Mouse (Mus musculus) heart, postnatal 14 days (tissue): ENCODE measurements around the gene Mief1. TPM values are rescaled to one million over a fixed set of nuclear protein-coding genes. Genes with fewer than 3 reads are reported as not detected.

ENCODE experiments used
- DNase-seq, 2 experiments: peaks; one replicate each; pipeline ENCODE4 v3.0.0; 2021 to 2022
- intact Hi-C: fragments of 180-260 bp; cut with DNase I; formaldehyde crosslinking; loops from one replicate; pipeline ENCODE4 v1.15.1; 2025
- long read RNA-seq, 2 experiments: library from polyadenylated mRNA; stranded (forward); transcript quantifications; one replicate each; pipeline ENCODE4 v2.0.0; 2021
- total RNA-seq, 2 experiments: library from RNA; stranded (reverse); gene quantifications; 2 replicates each; pipeline ENCODE4 v1.2.3; 2021

The Mief1 gene
- 10 to 100 TPM; 31.0 to 33.0 TPM for total RNA-seq
- long read RNA-seq, experiment 1, full-length matches to known transcripts: 9 of 23 reads
- long read RNA-seq, experiment 1, partial matches to known transcripts: 1 of 23 reads
- long read RNA-seq, experiment 1, other reads (novel, unspliced or antisense): 13 of 23 reads
- long read RNA-seq, experiment 2, full-length matches to known transcripts: 14 of 25 reads
- long read RNA-seq, experiment 2, partial matches to known transcripts: 1 of 25 reads
- long read RNA-seq, experiment 2, other reads (novel, unspliced or antisense): 10 of 25 reads

- intact Hi-C loops: loop anchor here (2.0 kb wide), 1 partner anchor 21 kb away; the partner anchor contains the start of gene Atf4
These were observed at the start of gene Mief1 for GRCm38 (mm10) chr15:80233733-80234509. TSS of gene Mief1 (plus strand) at chr15:80234018.

GRCm38 (mm10) chr15:80188927-80189326, 44.9 kb upstream of the Mief1 start:
- DNase-seq: no peak
- intact Hi-C loops: no loop called here

More at GRCm38 (mm10) chr15:80233733-80234509, at the start of gene Mief1:
- DNase-seq: peak; percentile 98 to 99

DNA sequence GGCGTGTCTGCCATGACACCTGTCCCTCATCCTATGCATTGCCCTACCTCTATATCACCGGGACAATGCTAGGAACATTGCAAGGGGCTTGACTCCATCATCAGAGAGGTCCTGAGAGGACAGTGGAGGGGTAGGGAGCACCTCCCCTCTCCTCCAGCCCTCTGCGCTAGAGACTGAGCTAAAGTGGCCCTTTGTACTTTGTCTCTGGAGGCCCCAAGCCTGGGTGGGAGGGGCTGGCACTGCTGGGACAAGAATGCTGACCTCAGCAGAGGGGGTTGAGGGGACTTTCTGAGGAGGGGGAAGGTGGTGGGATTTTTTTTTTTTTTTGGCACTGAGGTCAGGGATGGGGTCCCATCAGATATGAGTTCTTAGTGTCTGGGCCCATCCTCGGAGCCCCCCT, 43.7 kb upstream of the Mief1 start:
- intact Hi-C loops: no loop called here
- no peak for DNase-seq

DNA sequence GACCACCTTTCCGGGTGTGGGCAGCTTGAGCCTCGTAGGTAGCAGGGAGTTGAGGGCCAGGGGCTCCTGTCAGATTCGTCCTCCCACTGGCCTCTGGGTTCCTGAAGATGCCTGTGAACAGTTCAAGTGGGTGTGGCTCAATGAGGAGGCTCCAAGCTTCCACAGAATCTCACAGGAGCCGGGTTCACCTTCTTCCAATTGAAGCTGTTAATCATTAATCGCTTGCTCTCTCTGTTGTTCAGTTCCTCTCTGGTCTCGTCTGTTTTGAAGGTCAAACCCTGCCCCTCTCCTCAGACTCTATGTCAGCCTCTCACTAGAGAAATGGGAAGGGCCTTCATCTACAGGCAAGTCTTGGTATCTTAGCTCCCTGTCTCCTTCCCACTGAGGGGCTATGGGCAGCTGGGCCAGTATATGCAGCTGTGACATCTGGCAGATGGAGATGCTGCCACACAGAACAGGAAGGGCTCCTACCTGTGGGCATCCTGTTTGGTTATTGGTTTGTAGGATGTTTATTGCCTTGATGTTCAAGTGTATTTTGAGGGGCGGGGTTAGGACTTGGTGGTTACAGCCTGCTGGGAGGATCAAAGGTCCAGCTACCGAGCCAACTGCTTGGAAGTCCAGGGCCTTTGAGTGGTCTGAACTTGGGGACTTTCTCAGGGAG, 42.1 kb upstream of the Mief1 start:
- no peak for DNase-seq
- intact Hi-C loops: no loop called here

DNA sequence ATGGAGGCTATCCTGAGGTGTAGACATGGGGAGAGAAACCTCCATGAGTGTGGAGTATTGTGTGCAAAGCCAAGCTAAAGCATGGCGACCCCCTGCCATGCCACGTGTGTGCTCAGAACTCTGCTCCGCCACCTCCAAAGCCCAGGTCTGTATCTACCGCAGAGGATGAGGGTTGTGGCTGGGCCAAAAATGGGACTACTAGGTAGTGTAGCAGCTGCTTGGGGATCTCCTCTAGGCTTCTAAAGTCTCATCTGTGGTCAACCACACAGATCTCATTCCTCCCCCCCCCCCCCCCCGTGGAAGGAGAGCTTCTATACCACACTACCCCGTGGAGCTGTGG, 41.6 kb upstream of the Mief1 start:
- DNase-seq: no peak
- intact Hi-C loops: no loop called here

GRCm38 (mm10) chr15:80192847-80193246, 41.0 kb upstream of the Mief1 start:
- no peak for DNase-seq
- intact Hi-C loops: no loop called here

- intact Hi-C loops: no loop called here
- DNase-seq: no peak
These were observed 34.3 kb upstream of the Mief1 start for GRCm38 (mm10) chr15:80199556-80199955.

DNA sequence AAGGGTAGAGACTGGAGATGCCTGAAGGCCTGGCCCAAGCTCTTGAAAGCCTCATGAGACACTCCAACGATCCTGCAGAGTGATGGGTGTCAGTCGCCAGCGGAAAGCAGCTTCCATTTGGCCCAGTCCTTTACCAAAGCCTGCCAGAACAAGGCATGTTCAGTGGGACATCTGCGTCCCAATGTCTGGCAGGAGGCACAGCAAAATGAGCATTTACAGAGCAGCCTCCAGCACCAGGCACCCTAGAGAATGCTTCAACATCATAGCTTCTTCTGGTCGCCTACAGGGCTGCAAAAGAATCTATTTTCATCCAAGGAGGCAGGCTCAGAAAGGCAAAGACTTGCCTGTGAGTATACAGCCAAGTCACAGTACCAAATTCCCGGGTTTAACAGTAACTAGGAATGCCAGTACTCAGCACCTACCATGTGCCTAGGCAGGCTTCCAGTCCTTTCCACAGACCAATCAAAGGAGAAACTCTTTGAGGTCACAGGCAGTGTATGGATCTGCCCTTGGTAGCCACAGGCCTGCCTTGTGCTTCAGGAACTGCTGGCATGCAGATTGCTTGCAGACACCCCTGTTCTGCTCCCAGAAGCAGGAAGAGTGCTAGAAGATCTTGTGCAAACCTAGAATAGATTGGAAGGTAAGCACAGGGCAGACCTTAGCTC, 31.6 kb upstream of the Mief1 start:
- intact Hi-C loops: no loop called here
- no peak for DNase-seq

DNA sequence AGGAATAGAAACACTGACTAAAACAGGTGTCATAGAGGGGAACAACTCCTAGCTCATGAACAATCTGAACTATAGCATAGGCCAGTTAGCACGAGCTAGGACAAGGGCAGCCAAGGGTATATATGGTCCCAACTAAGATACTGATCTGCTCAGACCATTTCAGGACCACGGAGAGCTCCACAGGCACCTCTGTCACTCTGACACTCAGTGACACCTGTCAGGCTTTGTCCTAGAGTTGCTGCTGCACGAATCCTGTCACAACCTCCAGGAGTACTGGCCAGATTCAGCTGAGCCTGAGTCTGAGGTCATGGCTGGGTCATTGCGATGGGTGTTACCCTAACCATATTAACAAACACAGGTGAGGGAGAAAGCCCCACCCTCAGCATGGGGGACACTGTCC, 30.4 kb upstream of the Mief1 start:
- intact Hi-C loops: no loop called here
- peak in 1 of 2 experiments; percentile 12 for DNase-seq

DNA sequence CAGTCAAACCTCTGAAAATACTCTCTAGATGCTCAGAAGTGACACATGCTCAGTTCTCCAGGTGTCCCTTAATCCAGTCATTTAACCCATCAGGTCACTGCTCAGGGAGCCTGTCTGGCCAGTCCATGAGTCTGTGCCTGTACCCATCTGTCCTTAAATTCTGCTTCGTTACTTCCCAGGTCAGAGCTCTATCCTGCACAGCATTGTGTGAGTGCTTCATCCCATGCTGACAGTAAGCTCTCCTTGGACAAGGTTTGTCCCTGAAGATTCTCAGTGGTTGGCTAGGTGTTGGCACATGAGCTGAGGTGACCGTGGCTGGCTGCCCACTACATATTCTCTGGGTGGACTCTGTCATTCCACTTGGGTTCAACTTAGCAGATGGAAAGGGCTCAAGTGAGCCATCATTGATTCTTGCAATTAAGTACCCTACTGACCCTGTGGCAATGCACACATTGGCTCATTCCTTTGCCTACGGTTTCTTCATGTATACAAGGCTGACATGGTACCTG, 27.7 kb upstream of the Mief1 start:
- intact Hi-C loops: no loop called here
- no peak for DNase-seq

- intact Hi-C loops: no loop called here
These were observed 25.4 kb upstream of the Mief1 start for GRCm38 (mm10) chr15:80208446-80208845.

GRCm38 (mm10) chr15:80213688-80214087, 20.1 kb upstream of the Mief1 start:
- intact Hi-C loops: no loop called here
- DNase-seq: no peak

More at GRCm38 (mm10) chr15:80208446-80208845, 25.4 kb upstream of the Mief1 start:
- DNase-seq: no peak

DNA sequence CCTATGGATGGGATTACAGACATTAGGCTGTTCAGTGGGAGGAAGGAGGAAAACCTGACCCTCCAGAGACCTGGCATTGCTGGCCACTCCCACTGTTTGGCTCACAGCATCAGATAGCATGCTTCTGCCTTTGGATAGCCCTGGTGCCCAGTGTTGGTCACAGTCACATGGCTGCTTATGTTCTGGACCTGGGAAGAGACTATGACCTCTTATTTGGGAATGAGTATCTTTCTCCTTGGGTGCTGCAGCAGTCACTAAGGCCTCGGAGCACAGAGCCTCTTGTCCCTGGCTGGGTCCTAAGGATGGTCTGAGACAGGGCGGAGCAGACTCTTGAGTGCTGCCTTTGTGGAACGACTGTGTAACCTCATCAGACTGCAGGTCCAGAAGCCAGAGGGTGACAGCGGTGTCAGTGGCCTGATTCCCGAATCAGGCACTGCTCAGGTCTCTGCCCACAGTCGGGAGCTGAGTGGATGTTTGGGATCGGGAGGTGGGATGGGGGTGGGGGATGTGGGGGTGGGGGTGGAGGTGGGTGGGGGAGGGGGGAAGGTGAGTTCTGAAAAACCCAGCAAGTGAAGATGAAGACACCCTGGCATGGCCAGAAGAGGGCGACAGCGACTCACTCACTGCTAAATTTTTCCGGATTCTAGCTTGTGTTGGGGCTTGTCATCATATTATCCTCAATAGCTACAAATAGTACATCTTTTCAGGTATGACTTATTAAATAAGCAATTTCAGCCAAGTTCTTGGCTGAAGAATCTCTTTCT, 17.9 kb upstream of the Mief1 start:
- DNase-seq: peak; percentile 33 to 57
- intact Hi-C loops: no loop called here

- intact Hi-C loops: no loop called here
- no peak for DNase-seq
These were observed 17.4 kb upstream of the Mief1 start for GRCm38 (mm10) chr15:80216480-80216820.

- intact Hi-C loops: no loop called here
- no peak for DNase-seq
These were observed 16.3 kb upstream of the Mief1 start for GRCm38 (mm10) chr15:80217476-80217875.

GRCm38 (mm10) chr15:80219211-80219610, 14.6 kb upstream of the Mief1 start:
- DNase-seq: no peak
- intact Hi-C loops: no loop called here

- DNase-seq: no peak
- intact Hi-C loops: no loop called here
These were observed 13.8 kb upstream of the Mief1 start for GRCm38 (mm10) chr15:80219705-80220657.

DNA sequence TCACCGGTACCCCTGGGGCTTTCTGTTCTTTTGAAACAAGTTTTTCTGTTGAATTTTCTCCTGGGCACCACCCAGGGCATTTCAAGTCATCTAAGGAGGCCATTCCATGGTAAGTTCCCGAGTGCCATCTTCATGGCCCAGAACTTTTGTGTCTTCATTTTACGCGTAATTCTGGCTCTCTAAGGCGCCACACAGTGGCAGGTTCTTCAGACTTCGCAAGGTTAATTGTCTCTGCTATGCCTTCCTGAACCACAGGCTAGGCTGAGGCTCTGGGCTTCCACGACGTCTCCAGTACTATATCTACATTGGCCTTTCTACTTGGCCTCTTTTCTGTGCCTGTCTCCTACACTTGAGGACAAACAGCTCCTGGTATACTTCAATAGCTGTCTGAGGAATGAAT, 12.8 kb upstream of the Mief1 start:
- intact Hi-C loops: no loop called here
- DNase-seq: no peak

GRCm38 (mm10) chr15:80223751-80224150, 10.1 kb upstream of the Mief1 start:
- DNase-seq: no peak
- intact Hi-C loops: loop anchor here (2.0 kb wide), 1 partner anchor 135 kb away; no protein-coding TSS in a partner anchor
